Mouse (Mus musculus) liver, postnatal 0 days (tissue): ENCODE measurements around the gene Drd1. TPM values are rescaled to one million over a fixed set of nuclear protein-coding genes. Genes with fewer than 3 reads are reported as not detected.

Experiments
- ATAC-seq: fragments of 200-750 bp; cut with Nextera tagmentation; 2 replicates; pipeline ENCODE4 v1.8.0; 2017; ENCODE audit warnings: mild to moderate bottlenecking, moderate library complexity
- DNase-seq: peaks from one replicate; pipeline ENCODE4 v3.0.0-alpha.2; 2016
- H3K27ac ChIP-seq: fragments of 300-500 bp; sonication (generic); 2 replicates; pipeline ENCODE4 v1.5.1; 2014; ENCODE audit warnings: antibody characterized with exemption, moderate library complexity, mild to moderate bottlenecking, low read depth
- H3K27me3 ChIP-seq: fragments of 300-500 bp; sonication (generic); 2 replicates; pipeline ENCODE4 v1.6.1; 2014; ENCODE audit warnings: low read length, control low read depth, mixed read lengths; ENCODE audit not compliant: insufficient read depth
- H3K36me3 ChIP-seq: fragments of 300-500 bp; sonication (generic); replicated peaks from 2 replicates; pipeline ENCODE4 v1.6.1; 2014; ENCODE audit warnings: mild to moderate bottlenecking, control low read depth, low read length, moderate library complexity, mixed read lengths; ENCODE audit not compliant: insufficient read depth
- H3K4me1 ChIP-seq: fragments of 300-500 bp; sonication (generic); 2 replicates; pipeline ENCODE4 v1.6.1; 2014; ENCODE audit warnings: antibody characterized with exemption, mild to moderate bottlenecking, control low read depth; ENCODE audit not compliant: insufficient read depth
- H3K4me2 ChIP-seq: fragments of 300-500 bp; sonication (generic); 2 replicates; pipeline ENCODE4 v1.6.1; 2014; ENCODE audit warnings: low read depth, mild to moderate bottlenecking, low read length, moderate library complexity, mixed read lengths
- H3K4me3 ChIP-seq: fragments of 300-500 bp; sonication (generic); 2 replicates; pipeline ENCODE4 v1.5.1; 2014; ENCODE audit warnings: low read depth, low read length
- H3K9ac ChIP-seq: fragments of 300-500 bp; sonication (generic); replicated peaks from 2 replicates; pipeline ENCODE4 v1.6.1; 2014; ENCODE audit warnings: mild to moderate bottlenecking, moderate library complexity
- H3K9me3 ChIP-seq: fragments of 300-500 bp; sonication (generic); 2 replicates; pipeline ENCODE4 v1.6.1; 2016; ENCODE audit warnings: mild to moderate bottlenecking, control low read depth, low read length, mixed read lengths
- CTCF ChIP-seq: sonication (generic); IDR thresholded peaks from 2 replicates; pipeline ENCODE4 v1.5.1; 2016; ENCODE audit warnings: antibody characterized with exemption, low read depth
- EP300 ChIP-seq: IDR thresholded peaks from 2 replicates; pipeline ENCODE4 v1.6.1; 2016; ENCODE audit warnings: antibody characterized with exemption, low read depth, mild to moderate bottlenecking
- WGBS: fragments of 180-500 bp; shearing (Covaris S2); extraction: QIAGEN DNeasy Blood & Tissue Kit; methylation state at CpG from one replicate; pipeline ENCODE4 v1.1.7; 2014; ENCODE audit not compliant: insufficient replicate concordance; 5-methylcytosine and 5-hydroxymethylcytosine counted together
- polyA plus RNA-seq: library from polyadenylated mRNA; unstranded; fragments of >200 nt; fragmentation: Nextera tagmentation; extraction: Ambion mirVana; gene quantifications from 2 replicates; pipeline ENCODE4 v1.2.1, GENCODE M21; 2015

The Drd1 gene
- polyA plus RNA-seq, 1 experiment from 2014 or later: not detected

- peak; percentile 62 for ATAC-seq
- Histone ChIP-seq H3K27ac (peak overlapping the region; percentile 87), H3K36me3 (0 out of 2 replicates have a peak, but pooled peaks cover 3% of the 10 kb centered on the region), H3K4me1 (peaks cover 57% of the 10 kb centered on the region), H3K4me2 (0 out of 2 replicates have a peak overlapping the region, but pooled peaks have one; percentile 13), H3K9ac (no peak overlapping the region), H3K4me3 (no peak overlapping the region), H3K9me3 (no peaks in the 10 kb centered on the region), H3K27me3 (no peaks in the 10 kb centered on the region)
- no peak for DNase-seq
- TF ChIP-seq EP300 (no peak), CTCF (no peak)
- 65% methylated on average over 11 of the region's 11 CpGs for whole genome bisulfite sequencing
These were observed 21.4 kb upstream of the Drd1 start for GRCm38 (mm10) chr13:54076762-54077460.

- Histone ChIP-seq H3K4me1 (peaks cover 51% of the 10 kb centered on the region), H3K4me2 (no peak overlapping the region), H3K9ac (no peak overlapping the region), H3K27ac (peak overlapping the region; percentile 87), H3K4me3 (no peak overlapping the region), H3K27me3 (no peaks in the 10 kb centered on the region), H3K9me3 (no peaks in the 10 kb centered on the region), H3K36me3 (0 out of 2 replicates have a peak, but pooled peaks cover 3% of the 10 kb centered on the region)
- 82% methylated on average over 6 of the region's 6 CpGs for WGBS
- DNase-seq (no peak), ATAC-seq (no peak)
- TF ChIP-seq CTCF (no peak), EP300 (no peak)
These were observed 20.5 kb upstream of the Drd1 start for GRCm38 (mm10) chr13:54076051-54076450.

- Histone ChIP-seq H3K9ac (no peak overlapping the region), H3K4me1 (peaks cover 45% of the 10 kb centered on the region), H3K27ac (peak overlapping the region; percentile 98; the same call in 1 of the 2 replicates), H3K9me3 (no peaks in the 10 kb centered on the region), H3K27me3 (no peaks in the 10 kb centered on the region), H3K4me3 (no peak overlapping the region), H3K4me2 (no peak overlapping the region), H3K36me3 (0 out of 2 replicates have a peak, but pooled peaks cover 3% of the 10 kb centered on the region)
- DNase-seq (no peak), ATAC-seq (no peak)
- TF ChIP-seq CTCF: no peak
- no peak for TF ChIP-seq EP300
- WGBS: 78% methylated on average over 2 of the region's 2 CpGs
These were observed 19.9 kb upstream of the Drd1 start for GRCm38 (mm10) chr13:54075416-54075815.

GRCm38 (mm10) chr13:54073491-54073890 lies 18.0 kb upstream of the Drd1 start:
- H3K4me3 ChIP-seq: peak overlapping the region; percentile 89
- H3K27me3 ChIP-seq: no peaks in the 10 kb centered on the region
- H3K9ac ChIP-seq: 0 out of 2 replicates have a peak overlapping the region, but pooled peaks have one; percentile 18
- peak; percentile 4 for ATAC-seq
- H3K4me1 ChIP-seq: peaks cover 29% of the 10 kb centered on the region
- WGBS: 43% methylated on average over 2 of the region's 2 CpGs
- peak overlapping the region; percentile 71 for H3K4me2 ChIP-seq
- H3K27ac ChIP-seq: peak overlapping the region; percentile 98
- no peak for TF ChIP-seq EP300
- no peak for TF ChIP-seq CTCF
- H3K36me3 ChIP-seq: 0 out of 2 replicates have a peak, but pooled peaks cover 3% of the 10 kb centered on the region
- DNase-seq: peak; percentile 62
- H3K9me3 ChIP-seq: no peaks in the 10 kb centered on the region

GRCm38 (mm10) chr13:54073066-54073465 lies 17.6 kb upstream of the Drd1 start:
- H3K4me3 ChIP-seq: peak overlapping the region; percentile 89
- H3K36me3 ChIP-seq: 0 out of 2 replicates have a peak, but pooled peaks cover 3% of the 10 kb centered on the region
- peaks cover 29% of the 10 kb centered on the region for H3K4me1 ChIP-seq
- ATAC-seq (peak; percentile 70), DNase-seq (peak; percentile 68)
- H3K9ac ChIP-seq: peak overlapping the region; percentile 95
- H3K27me3 ChIP-seq: no peaks in the 10 kb centered on the region
- peak overlapping the region; percentile 98 for H3K27ac ChIP-seq
- TF ChIP-seq CTCF (no peak), EP300 (no peak; the same call in 1 of the 2 replicates)
- peak overlapping the region; percentile 71 for H3K4me2 ChIP-seq
- no peaks in the 10 kb centered on the region for H3K9me3 ChIP-seq
- WGBS: 0% methylated on average over 1 of the region's 1 CpGs

GRCm38 (mm10) chr13:54072526-54073057 lies 17.1 kb upstream of the Drd1 start:
- Histone ChIP-seq H3K4me1 (peaks cover 31% of the 10 kb centered on the region), H3K9me3 (no peaks in the 10 kb centered on the region), H3K27ac (peak overlapping the region; percentile 98), H3K9ac (peak overlapping the region; percentile 95), H3K4me2 (peak overlapping the region; percentile 71), H3K4me3 (peak overlapping the region; percentile 89), H3K27me3 (no peaks in the 10 kb centered on the region), H3K36me3 (0 out of 2 replicates have a peak, but pooled peaks cover 3% of the 10 kb centered on the region)
- ATAC-seq: no peak
- 10% methylated on average over 10 of the region's 10 CpGs for WGBS
- TF ChIP-seq EP300 (no peak), CTCF (no peak)
- no peak for DNase-seq
